Mouse (Mus musculus) E14TG2a.4 (cell line): Measurements from ENCODE around the gene Fars2.

Experiments used
- H3K27me3 ChIP-seq: 2 replicates; pipeline ENCODE4 v1.6.1; 2014; ENCODE audit warnings: low read length, control low read depth; ENCODE audit not compliant: insufficient read depth
- H3K36me3 ChIP-seq: 2 replicates; pipeline ENCODE4 v1.6.1; 2014; ENCODE audit warnings: low read length, control low read depth; ENCODE audit not compliant: insufficient read depth
- H3K4me1 ChIP-seq: replicated peaks from 2 replicates; pipeline ENCODE4 v1.6.1; 2014; ENCODE audit warnings: low read depth, low read length, control low read depth
- H3K4me3 ChIP-seq: replicated peaks from 2 replicates; pipeline ENCODE4 v1.5.1; 2014; ENCODE audit warnings: mild to moderate bottlenecking, low read length
- H3K9me3 ChIP-seq: 2 replicates; pipeline ENCODE4 v1.6.1; 2014; ENCODE audit warnings: low read length, control low read depth
- CTCF ChIP-seq: conservative IDR thresholded peaks from 2 replicates; pipeline ENCODE4 v1.5.1; 2014; ENCODE audit warnings: low read length
- NANOG ChIP-seq: IDR thresholded peaks from 2 replicates; pipeline ENCODE4 v1.6.1; 2014; ENCODE audit warnings: borderline replicate concordance, low read length, mixed read lengths
- POU5F1 ChIP-seq: IDR thresholded peaks from 2 replicates; pipeline ENCODE4 v1.6.1; 2014; ENCODE audit warnings: low read length, borderline replicate concordance

Fars2 gene

DNA sequence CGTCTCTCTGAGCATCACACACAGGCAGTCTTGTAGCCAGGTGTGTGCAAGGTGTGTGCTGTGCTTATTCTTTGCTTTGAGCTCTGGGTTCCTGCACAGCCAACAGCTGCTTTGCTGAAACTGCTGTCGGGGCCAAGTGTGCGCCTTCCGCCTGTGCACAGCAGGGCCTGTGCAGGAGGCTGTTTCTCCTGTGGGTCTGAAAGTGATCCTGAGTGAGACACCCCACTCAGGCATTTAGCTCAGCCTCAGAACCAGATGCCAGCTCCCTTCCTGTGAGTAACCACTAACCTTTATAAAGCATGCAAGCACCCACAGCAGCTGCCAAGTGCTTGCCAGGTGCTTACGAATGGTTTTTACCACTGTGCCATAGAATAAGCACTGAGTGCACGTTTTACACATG, 249.1 kb downstream of the Fars2 start:
- Histone ChIP-seq H3K4me3 (no peak overlapping the region), H3K27me3 (no peaks in the 10 kb centered on the region), H3K36me3 (no peaks in the 10 kb centered on the region), H3K4me1 (no peaks in the 10 kb centered on the region), H3K9me3 (no peaks in the 10 kb centered on the region)
- TF ChIP-seq CTCF (no peak), POU5F1 (no peak), NANOG (no peak)

DNA sequence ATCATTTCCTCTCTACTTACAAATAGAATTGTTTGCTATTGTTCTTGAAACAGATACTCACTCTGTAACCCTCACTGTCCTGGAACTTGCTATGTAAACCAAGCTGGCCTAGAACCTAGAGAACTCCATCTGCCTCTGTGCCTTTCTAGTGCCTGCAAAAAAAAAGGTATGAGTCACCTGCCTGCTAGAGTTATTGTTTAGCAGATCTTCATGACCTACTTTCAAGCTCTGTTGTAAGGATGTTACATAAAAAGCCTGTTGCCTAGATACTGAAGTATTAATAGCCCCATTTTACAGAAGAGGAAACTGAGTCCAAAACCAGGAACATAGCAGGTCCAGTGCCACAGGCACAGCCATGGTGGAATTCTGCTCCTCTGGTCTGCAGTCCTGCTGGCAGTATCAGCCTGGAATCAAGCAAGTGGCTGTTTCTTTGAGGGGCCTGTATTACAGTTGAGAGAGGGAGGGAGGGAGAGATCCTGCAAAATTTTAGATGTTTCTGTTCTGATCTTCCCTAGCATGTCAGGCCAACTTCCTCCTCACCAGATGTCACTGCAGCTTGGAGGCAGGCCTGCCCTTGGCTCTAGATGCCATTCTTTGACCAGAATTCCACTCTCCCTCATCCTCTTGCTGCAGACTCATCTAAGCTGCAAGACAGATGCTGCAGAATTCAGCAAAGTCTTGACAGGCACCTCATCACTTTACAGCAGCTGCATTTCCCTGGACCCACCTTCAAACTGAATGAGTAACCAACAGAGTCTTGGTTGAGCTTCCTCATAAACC, 250.7 kb downstream of the Fars2 start:
- Histone ChIP-seq H3K4me3 (no peak overlapping the region), H3K9me3 (no peaks in the 10 kb centered on the region), H3K27me3 (no peaks in the 10 kb centered on the region), H3K4me1 (no peaks in the 10 kb centered on the region), H3K36me3 (no peaks in the 10 kb centered on the region)
- TF ChIP-seq NANOG: no peak
- no peak for TF ChIP-seq POU5F1
- TF ChIP-seq CTCF: no peak

DNA sequence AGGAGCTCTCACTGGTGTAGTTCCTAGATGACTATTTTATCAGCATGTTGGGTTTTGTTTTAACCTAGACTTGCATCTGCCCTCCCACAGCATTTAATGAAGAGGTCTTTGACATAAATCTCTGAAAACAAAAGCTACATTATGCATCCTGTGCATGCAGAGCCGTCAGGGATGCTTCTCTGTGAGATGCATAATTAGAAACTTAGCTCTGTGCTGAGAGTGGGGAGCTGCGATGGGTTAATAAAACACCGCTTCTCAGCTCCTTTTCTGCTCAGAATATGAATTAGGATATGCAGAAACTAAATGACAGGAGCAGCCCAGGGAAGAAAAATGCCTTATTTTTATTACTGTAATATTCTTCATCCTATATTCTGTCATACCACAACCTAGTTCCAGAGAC, 251.6 kb downstream of the Fars2 start:
- Histone ChIP-seq H3K4me3 (no peak overlapping the region), H3K27me3 (no peaks in the 10 kb centered on the region), H3K36me3 (no peaks in the 10 kb centered on the region), H3K9me3 (no peaks in the 10 kb centered on the region), H3K4me1 (no peaks in the 10 kb centered on the region)
- TF ChIP-seq CTCF (no peak), POU5F1 (no peak), NANOG (no peak)

GRCm38 (mm10) chr13:36369400-36369799, 252.2 kb downstream of the Fars2 start:
- Histone ChIP-seq H3K27me3 (no peaks in the 10 kb centered on the region), H3K36me3 (no peaks in the 10 kb centered on the region), H3K9me3 (no peaks in the 10 kb centered on the region), H3K4me1 (no peaks in the 10 kb centered on the region), H3K4me3 (no peak overlapping the region)
- TF ChIP-seq POU5F1 (no peak), NANOG (no peak), CTCF (no peak)

- Histone ChIP-seq H3K27me3 (no peaks in the 10 kb centered on the region), H3K4me3 (no peak overlapping the region), H3K9me3 (no peaks in the 10 kb centered on the region), H3K36me3 (no peaks in the 10 kb centered on the region), H3K4me1 (no peaks in the 10 kb centered on the region)
- TF ChIP-seq CTCF (no peak), POU5F1 (no peak)
Measured at GRCm38 (mm10) chr13:36383236-36383635, 266.0 kb downstream of the Fars2 start.

DNA sequence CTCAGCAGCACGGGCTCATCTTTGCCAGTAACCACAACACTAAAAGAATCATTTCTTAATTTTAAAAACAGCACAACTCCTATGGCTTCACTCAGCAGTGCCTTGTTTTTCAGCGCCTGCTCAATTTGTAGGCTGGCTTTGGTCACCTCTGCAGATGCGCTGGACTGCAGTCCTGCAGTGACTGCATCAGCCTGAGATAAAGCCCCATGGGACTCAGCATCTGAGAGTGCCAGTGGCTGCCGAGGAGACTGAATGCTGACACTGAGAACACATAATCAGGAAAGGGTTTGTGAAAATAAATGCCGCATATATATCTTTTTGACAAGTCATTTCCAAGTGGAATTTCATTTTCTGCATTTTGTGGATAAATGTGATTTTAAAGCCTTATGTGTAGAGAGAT, 268.9 kb downstream of the Fars2 start:
- H3K36me3 ChIP-seq: no peaks in the 10 kb centered on the region
- no peak for TF ChIP-seq CTCF
- TF ChIP-seq NANOG: no peak
- no peak for TF ChIP-seq POU5F1

GRCm38 (mm10) chr13:36391936-36392335, 274.7 kb downstream of the Fars2 start:
- TF ChIP-seq POU5F1 (no peak), CTCF (no peak), NANOG (no peak)
- Histone ChIP-seq H3K9me3 (no peaks in the 10 kb centered on the region), H3K36me3 (no peaks in the 10 kb centered on the region), H3K4me3 (no peak overlapping the region), H3K27me3 (no peaks in the 10 kb centered on the region), H3K4me1 (no peaks in the 10 kb centered on the region)

More for the DNA sequence above, 268.9 kb downstream of the Fars2 start:
- H3K4me1 ChIP-seq: no peaks in the 10 kb centered on the region
- H3K4me3 ChIP-seq: no peak overlapping the region
- H3K9me3 ChIP-seq: no peaks in the 10 kb centered on the region
- no peaks in the 10 kb centered on the region for H3K27me3 ChIP-seq

DNA sequence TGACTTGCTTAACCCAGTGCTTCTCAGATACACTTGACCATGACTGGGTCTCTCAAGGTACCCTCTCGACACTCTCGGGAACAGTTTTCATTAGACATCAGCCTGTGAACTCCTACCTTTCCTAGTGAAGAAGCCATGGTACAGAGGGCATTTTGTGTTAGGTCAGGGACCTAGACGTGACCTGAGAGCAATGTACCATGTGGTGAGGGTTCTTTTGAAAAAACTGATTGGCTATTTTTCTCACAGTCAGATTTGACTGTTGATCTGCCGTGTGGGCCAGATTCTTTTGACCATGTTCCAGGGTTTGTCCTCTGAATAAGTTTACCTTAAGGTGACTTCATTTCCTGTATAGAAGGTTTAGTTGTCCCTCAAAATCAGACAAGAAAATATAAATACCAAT, 275.5 kb downstream of the Fars2 start:
- no peaks in the 10 kb centered on the region for H3K27me3 ChIP-seq
- no peak for TF ChIP-seq POU5F1
- TF ChIP-seq CTCF: no peak
- TF ChIP-seq NANOG: no peak
- no peaks in the 10 kb centered on the region for H3K36me3 ChIP-seq
- no peaks in the 10 kb centered on the region for H3K9me3 ChIP-seq
- no peaks in the 10 kb centered on the region for H3K4me1 ChIP-seq
- H3K4me3 ChIP-seq: no peak overlapping the region

- Histone ChIP-seq H3K9me3 (no peaks in the 10 kb centered on the region), H3K4me3 (no peak overlapping the region), H3K36me3 (no peaks in the 10 kb centered on the region), H3K4me1 (no peaks in the 10 kb centered on the region), H3K27me3 (no peaks in the 10 kb centered on the region)
- TF ChIP-seq POU5F1 (no peak), NANOG (no peak), CTCF (no peak)
Measured at GRCm38 (mm10) chr13:36401011-36401410, 283.8 kb downstream of the Fars2 start.
